Mouse (Mus musculus): ENCODE measurements at regions not wholly inside any gene's neighbourhood (a gene's known extent, or its start where the extent isn't known, plus 50 kb on each side); places are given as distances from the start of the nearest gene placed in this dataset.

- no peak for DNase-seq
These were observed 53.8 kb upstream of the Elac2 start for GRCm38 (mm10) chr11:64924989-64925388.

- DNase-seq: peak; percentile 7
These were observed 52.9 kb upstream of the Elac2 start for GRCm38 (mm10) chr11:64925970-64926369.

Small RNAs in the stretch of these regions (microRNA-seq; reads per million reads assigned to microRNA genes)
- 0 reads per million in 2 experiments for gene Gm24275 (ENCODE audit: borderline replicate concordance in 2 of 2)
